Mouse (Mus musculus) liver, embryonic 14.5 days (tissue): ENCODE results near the gene Ccdc171. TPM values are rescaled to one million over a fixed set of nuclear protein-coding genes. Genes with fewer than 3 reads are reported as not detected.
"Not testable (repeated sequence)": the region's sequence is repeated elsewhere in the genome, so short reads cannot be mapped to it uniquely, and the experiment has no call there.

Experiments
- ATAC-seq: fragments of 200-750 bp; cut with Nextera tagmentation; 2 replicates; pipeline ENCODE4 v1.8.0; 2017; ENCODE audit warnings: moderate number of reproducible peaks, mild to moderate bottlenecking, moderate library complexity; ENCODE audit not compliant: insufficient read depth
- DNase-seq, 3 experiments: peaks; one replicate each; pipeline ENCODE4 v3.0.0-alpha.2; 2012 to 2013; ENCODE audit warnings: low read depth in 3 of 3, low spot score in 3 of 3
- H3K27ac ChIP-seq: fragments of 300-500 bp; sonication (generic); 2 replicates; pipeline ENCODE4 v1.5.1; 2014; ENCODE audit warnings: moderate library complexity, mild to moderate bottlenecking, control low read depth, inconsistent platforms
- H3K27me3 ChIP-seq: fragments of 300-500 bp; sonication (generic); 2 replicates; pipeline ENCODE4 v1.6.1; 2014; ENCODE audit warnings: mild to moderate bottlenecking, low read length, moderate library complexity; ENCODE audit not compliant: control insufficient read depth, insufficient read depth
- H3K36me3 ChIP-seq: fragments of 300-500 bp; sonication (generic); replicated peaks from 2 replicates; pipeline ENCODE4 v1.6.1; 2014; ENCODE audit warnings: low read depth; ENCODE audit not compliant: control insufficient read depth, insufficient read depth
- H3K4me1 ChIP-seq, 2 experiments: fragments of 200-500 bp in 1 of 2; fragments of 300-500 bp in 1 of 2; sonication (generic) in 1 of 2; replicated peaks; 2 replicates each; pipeline ENCODE4 v1.6.1; 2012 to 2014; ENCODE audit warnings: antibody characterized with exemption in 1 of 2, inconsistent platforms in 1 of 2, low read length in 1 of 2; ENCODE audit not compliant: control insufficient read depth in 2 of 2, insufficient read depth in 2 of 2
- H3K4me2 ChIP-seq: fragments of 300-500 bp; sonication (generic); 2 replicates; pipeline ENCODE4 v1.6.1; 2014; ENCODE audit warnings: low read depth, mild to moderate bottlenecking, control low read depth, moderate library complexity
- H3K4me3 ChIP-seq, 2 experiments: fragments of 200-500 bp in 1 of 2; fragments of 300-500 bp in 1 of 2; sonication (generic) in 1 of 2; 2 replicates each; pipeline ENCODE4 v1.5.1; 2012 to 2014; ENCODE audit warnings: low read depth in 2 of 2, low read length in 2 of 2, mild to moderate bottlenecking in 2 of 2, control low read depth in 1 of 2, inconsistent platforms in 1 of 2, moderate library complexity in 1 of 2; ENCODE audit not compliant: insufficient read depth in 1 of 2
- H3K9ac ChIP-seq: fragments of 300-500 bp; sonication (generic); replicated peaks from 2 replicates; pipeline ENCODE4 v1.6.1; 2014; ENCODE audit warnings: mild to moderate bottlenecking, control low read depth, moderate library complexity
- H3K9me3 ChIP-seq: fragments of 300-500 bp; sonication (generic); 2 replicates; pipeline ENCODE4 v1.6.1; 2016; ENCODE audit warnings: low read length, mixed read lengths; ENCODE audit not compliant: control insufficient read depth
- CTCF ChIP-seq: IDR thresholded peaks from 2 replicates; pipeline ENCODE4 v1.5.1; 2016; ENCODE audit warnings: antibody characterized with exemption, low read depth, control low read depth
- EP300 ChIP-seq: IDR thresholded peaks from 2 replicates; pipeline ENCODE4 v1.6.1; 2016; ENCODE audit warnings: antibody characterized with exemption, low read depth
- WGBS: fragments of 180-500 bp; shearing (Covaris S2); extraction: QIAGEN DNeasy Blood & Tissue Kit; methylation state at CpG from one replicate; pipeline ENCODE4 v1.1.7; 2014; ENCODE audit not compliant: insufficient replicate concordance; 5-methylcytosine and 5-hydroxymethylcytosine counted together
- polyA plus RNA-seq, 2 experiments: library from polyadenylated mRNA; depleted of rRNA in 1 of 2; stranded (reverse) in 1 of 2; unstranded in 1 of 2; fragments of >200 nt; fragmentation: Nextera tagmentation in 1 of 2; extraction: Ambion mirVana in 1 of 2; gene quantifications; 2 replicates each; pipeline versions ENCODE4 v1.2.1 to v1.2.3; 2012 to 2014

The Ccdc171 gene
- polyA plus RNA-seq, 2 experiments, result 0.77 to 0.89 TPM

- ATAC-seq (no peak), DNase-seq (peak; percentile 52 to 57 (median 56))
- Histone ChIP-seq H3K27ac (no peak overlapping the region), H3K27me3 (no peaks in the 10 kb centered on the region), H3K9ac (no peak overlapping the region), H3K4me3 (no peak overlapping the region), H3K36me3 (no peaks in the 10 kb centered on the region), H3K9me3 (no peaks in the 10 kb centered on the region), H3K4me1 (peaks cover 13 to 15% of the 10 kb centered on the region in 2 experiments), H3K4me2 (no peak overlapping the region)
- TF ChIP-seq EP300 (no peak), CTCF (peak; percentile 75)
Measured at GRCm38 (mm10) chr4:83527921-83528320, 2.6 kb downstream of the Ccdc171 start.

GRCm38 (mm10) chr4:83530060-83530459 is 4.7 kb downstream of the Ccdc171 start:
- not testable (repeated sequence) for DNase-seq, H3K27ac ChIP-seq, H3K4me2 ChIP-seq, H3K4me3 ChIP-seq, H3K9me3 ChIP-seq, H3K9ac ChIP-seq, ATAC-seq, H3K27me3 ChIP-seq, H3K36me3 ChIP-seq
- WGBS, result 82% methylated on average over 4 of the region's 4 CpGs
- peak; percentile 15; the same call in 1 of the 2 replicates for TF ChIP-seq CTCF
- H3K4me1 ChIP-seq, result peaks cover 8 to 12% of the 10 kb centered on the region in 2 experiments

GRCm38 (mm10) chr4:83533168-83533911 is 8.0 kb downstream of the Ccdc171 start:
- H3K27ac ChIP-seq, result no peak overlapping the region
- ATAC-seq (no peak), DNase-seq (no peak)
- no peak overlapping the region for H3K4me3 ChIP-seq
- 64% methylated on average over 9 of the region's 9 CpGs for WGBS
- H3K27me3 ChIP-seq, result no peaks in the 10 kb centered on the region
- H3K36me3 ChIP-seq, result no peaks in the 10 kb centered on the region
- no peak overlapping the region for H3K4me2 ChIP-seq
- peak; percentile 46 for TF ChIP-seq CTCF
- no peak for TF ChIP-seq EP300
- no peaks in the 10 kb centered on the region for H3K9me3 ChIP-seq
- H3K4me1 ChIP-seq, result no peaks in the 10 kb centered on the region; a peak in 2 of 4 replicates
- H3K9ac ChIP-seq, result no peak overlapping the region

GRCm38 (mm10) chr4:83534024-83534423 is 8.7 kb downstream of the Ccdc171 start:
- ATAC-seq, result no peak
- H3K9me3 ChIP-seq, result no peaks in the 10 kb centered on the region
- no peak overlapping the region for H3K9ac ChIP-seq
- TF ChIP-seq EP300, result no peak
- no peak for TF ChIP-seq CTCF
- H3K27ac ChIP-seq, result no peak overlapping the region
- DNase-seq, result no peak
- H3K4me1 ChIP-seq, result no peaks in the 10 kb centered on the region; a peak in 2 of 4 replicates
- no peak overlapping the region for H3K4me2 ChIP-seq
- 72% methylated on average over 7 of the region's 7 CpGs for WGBS
- H3K27me3 ChIP-seq, result no peaks in the 10 kb centered on the region
- H3K4me3 ChIP-seq, result no peak overlapping the region
- no peaks in the 10 kb centered on the region for H3K36me3 ChIP-seq

GRCm38 (mm10) chr4:83549501-83549900 is 24.2 kb downstream of the Ccdc171 start:
- H3K4me3 ChIP-seq, result no peak overlapping the region
- TF ChIP-seq CTCF (no peak), EP300 (no peak)
- H3K36me3 ChIP-seq, result no peaks in the 10 kb centered on the region
- no peaks in the 10 kb centered on the region for H3K9me3 ChIP-seq
- no peak overlapping the region for H3K27ac ChIP-seq
- no peak overlapping the region for H3K9ac ChIP-seq
- no peak for DNase-seq
- no peaks in the 10 kb centered on the region for H3K4me1 ChIP-seq
- ATAC-seq, result no peak
- 62% methylated on average over 18 of the region's 18 CpGs for WGBS
- H3K4me2 ChIP-seq, result no peak overlapping the region
- no peaks in the 10 kb centered on the region for H3K27me3 ChIP-seq
